Mouse (Mus musculus) cerebellum, adult 9-10 months (tissue): ENCODE measurements around the gene Dusp3.

Source experiments
- DNase-seq: peaks from one replicate; pipeline ENCODE4 v3.0.0; 2022

Dusp3 gene

GRCm38 (mm10) chr11:101986913-101987312 lies at the start of gene Dusp3:
Gene Dusp3, minus strand, starts transcription at chr11:101987013.
- DNase-seq, result no peak

GRCm38 (mm10) chr11:102036336-102036735 lies 49.5 kb upstream of the Dusp3 start:
- no peak for DNase-seq

GRCm38 (mm10) chr11:102035456-102035960 lies 48.7 kb upstream of the Dusp3 start:
- DNase-seq, result no peak

- DNase-seq, result peak; percentile 95
Measured at GRCm38 (mm10) chr11:102034887-102035286, 48.1 kb upstream of the Dusp3 start.

GRCm38 (mm10) chr11:102033055-102033591 lies 46.3 kb upstream of the Dusp3 start:
- no peak for DNase-seq

GRCm38 (mm10) chr11:102031149-102031548 lies 44.3 kb upstream of the Dusp3 start:
- DNase-seq, result peak; percentile 99

- DNase-seq, result no peak
Measured at GRCm38 (mm10) chr11:102029966-102030365, 43.2 kb upstream of the Dusp3 start.

- peak; percentile 36 for DNase-seq
Measured at GRCm38 (mm10) chr11:102029304-102029703, 42.5 kb upstream of the Dusp3 start.

- DNase-seq, result peak; percentile 67
Measured at GRCm38 (mm10) chr11:102028087-102028816, 41.4 kb upstream of the Dusp3 start, which contains the start of gene Mpp3. Gene Mpp3, minus strand, starts transcription at chr11:102028461.

- DNase-seq, result peak; percentile 78
Measured at GRCm38 (mm10) chr11:102027361-102028017, 40.7 kb upstream of the Dusp3 start.

GRCm38 (mm10) chr11:102026694-102027360 lies 40.0 kb upstream of the Dusp3 start:
- DNase-seq, result peak; percentile 91

- peak; percentile 71 for DNase-seq
Measured at GRCm38 (mm10) chr11:102025991-102026660, 39.3 kb upstream of the Dusp3 start.

- no peak for DNase-seq
Measured at GRCm38 (mm10) chr11:102025354-102025753, 38.5 kb upstream of the Dusp3 start.

GRCm38 (mm10) chr11:102024875-102025274 lies 38.1 kb upstream of the Dusp3 start:
- DNase-seq, result no peak

- DNase-seq, result peak; percentile 95
Measured at GRCm38 (mm10) chr11:102024084-102024758, 37.4 kb upstream of the Dusp3 start.

- DNase-seq, result no peak
Measured at GRCm38 (mm10) chr11:102023406-102023805, 36.6 kb upstream of the Dusp3 start.

- no peak for DNase-seq
Measured at GRCm38 (mm10) chr11:102021196-102021595, 34.4 kb upstream of the Dusp3 start.

- no peak for DNase-seq
Measured at GRCm38 (mm10) chr11:102019736-102020135, 32.9 kb upstream of the Dusp3 start.

GRCm38 (mm10) chr11:102016136-102016535 lies 29.3 kb upstream of the Dusp3 start:
- DNase-seq, result no peak

- no peak for DNase-seq
Measured at GRCm38 (mm10) chr11:102015472-102015871, 28.7 kb upstream of the Dusp3 start.

- DNase-seq, result no peak
Measured at GRCm38 (mm10) chr11:102013201-102013600, 26.4 kb upstream of the Dusp3 start.

- no peak for DNase-seq
Measured at GRCm38 (mm10) chr11:102011510-102011909, 24.7 kb upstream of the Dusp3 start.
